Comparison of ENCODE assay signal across 18 mouse cellular contexts in the genomic region with DNA sequence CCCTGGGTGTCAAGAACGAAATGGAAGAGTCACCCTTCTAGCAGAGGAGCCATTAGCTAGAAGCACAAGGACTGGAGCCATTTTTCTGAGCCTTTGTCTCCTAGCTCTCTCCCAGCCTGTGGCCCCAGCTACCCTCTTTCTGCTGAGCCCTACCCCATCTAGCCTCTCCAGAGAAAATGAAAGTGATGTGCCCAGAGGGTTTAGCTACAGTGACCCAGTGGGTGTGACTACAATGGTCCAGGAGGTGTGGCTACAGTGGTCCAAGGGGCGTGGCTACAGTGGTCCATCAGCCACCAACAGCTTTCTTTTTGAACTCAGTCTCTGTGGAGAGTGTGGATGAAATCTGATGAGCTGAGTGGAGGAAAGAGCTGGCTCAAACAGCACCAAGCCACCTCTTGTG. TPM values are rescaled to one million over a fixed set of nuclear protein-coding genes. Genes with fewer than 3 reads are reported as not detected.
DNase-seq lines count a peak whose midpoint lies in the region; ATAC-seq lines count a peak whose summit lies in the region.
"Had no signal": no experiment of that assay in that cellular context is flagged by ENCODE, and none has a peak within 500 bp of the region (broad histone marks: within the 10 kb centered on the region; RNA-seq: fewer than 3 reads in every experiment).

No protein-coding gene starts in this region.

- H3K27ac ChIP-seq in liver, embryonic 11.5 days (ENCODE audit: low read depth, low read length) = no peak overlapping the region
- H3K27ac ChIP-seq: forebrain, embryonic 12.5 days; hindbrain, embryonic 15.5 days; liver, embryonic 12.5 days; stomach, postnatal 0 days had no signal

- no peak overlapping the region for H3K4me3 ChIP-seq in liver, embryonic 11.5 days (ENCODE audit: low read depth, low read length)
- H3K4me3 ChIP-seq: forebrain, embryonic 12.5 days; hindbrain, embryonic 15.5 days; liver, embryonic 12.5 days had no signal

- WGBS in liver, embryonic 11.5 days = 38% methylated on average over 2 of the region's 2 CpGs

- no peaks in the 10 kb centered on the region for H3K4me1 ChIP-seq in liver, embryonic 11.5 days (replicated peaks; ENCODE audit: control insufficient read depth, insufficient read depth, low read length)
- H3K4me1 ChIP-seq: forebrain, embryonic 12.5 days; hindbrain, embryonic 15.5 days; liver, embryonic 12.5 days had no signal

- no peak; the same call in 1 of the 2 replicates for ATAC-seq in liver, embryonic 11.5 days (replicated peaks; ENCODE audit: low FRiP score)
- ATAC-seq: intestine, postnatal 0 days; liver, embryonic 12.5 days had no signal

- no peaks in the 10 kb centered on the region for H3K27me3 ChIP-seq in liver, embryonic 11.5 days (replicated peaks; ENCODE audit: control insufficient read depth, insufficient read depth, low read length)
- H3K27me3 ChIP-seq: hindbrain, embryonic 15.5 days had no signal

- H3K9ac ChIP-seq in liver, embryonic 11.5 days (ENCODE audit: low read depth, low read length) = no peak overlapping the region
- H3K9ac ChIP-seq: forebrain, embryonic 12.5 days; hindbrain, embryonic 15.5 days; liver, embryonic 12.5 days had no signal

- H3K36me3 ChIP-seq in liver, embryonic 11.5 days (ENCODE audit: control insufficient read depth, insufficient read depth, low read length) = no peaks in the 10 kb centered on the region
- H3K36me3 ChIP-seq: forebrain, embryonic 12.5 days; hindbrain, embryonic 15.5 days; liver, embryonic 12.5 days had no signal

- no peak overlapping the region for H3K4me2 ChIP-seq in liver, embryonic 11.5 days
- H3K4me2 ChIP-seq: forebrain, embryonic 12.5 days; heart, embryonic 11.5 days; hindbrain, embryonic 15.5 days; liver, embryonic 12.5 days had no signal

- no peaks in the 10 kb centered on the region for H3K9me3 ChIP-seq in liver, embryonic 11.5 days (ENCODE audit: control insufficient read depth, low read length)
- H3K9me3 ChIP-seq: forebrain, embryonic 12.5 days; hindbrain, embryonic 15.5 days; liver, embryonic 12.5 days had no signal

- DNase-seq in lung, postnatal 10 days = peak; percentile 12
- no peak for DNase-seq in lung, postnatal 14 days
- DNase-seq in NIH3T3 (ENCODE audit: low read depth) = peak; percentile 48
- DNase-seq in induced T-regulatory cell, adult 2 months (ENCODE audit: low read depth) = peak; percentile 31
- DNase-seq in liver, embryonic 11.5 days (ENCODE audit: low spot score) = no peak
- no peak for DNase-seq in spleen, postnatal 10 days (ENCODE audit: low spot score in 2 of 2)
- DNase-seq in right cerebral cortex, postnatal 25 days = no peak
- DNase-seq: adrenal gland, postnatal 10 days; cerebellum, postnatal 14 days; kidney, postnatal 14 days; lung, adult 2 months; midbrain, embryonic 14.5 days had no signal

RNA-seq across cellular contexts. Expression of gene Afap1, which starts 53.9 kb away (rescaled TPM):
- polyA plus RNA-seq in liver, embryonic 11.5 days (2014; fragmentation: Nextera tagmentation; extraction: Ambion mirVana) = 6.7 and 6.8 TPM in 2 replicates

Comparison
In these comparisons a context has a peak if more than half of its experiments do, and no peak if none do; other contexts are left out.
1. DNase-seq: peak in lung, postnatal 10 days (single experiment), NIH3T3 (single experiment) and induced T-regulatory cell, adult 2 months (single experiment); none in lung, postnatal 14 days (single experiment), liver, embryonic 11.5 days (single experiment), spleen, postnatal 10 days (0 of 2) and right cerebral cortex, postnatal 25 days (single experiment).